In genomic region chrX:102187023-102187699, GRCm38 (mm10) we compare ENCODE assay signal across 8 mouse cellular contexts. TPM values are rescaled to one million over a fixed set of nuclear protein-coding genes. Genes with fewer than 3 reads are reported as not detected.
DNase-seq lines count a peak whose midpoint lies in the region; ATAC-seq lines count a peak whose summit lies in the region.

No protein-coding gene starts in this region.

- H3K4me2 ChIP-seq in neural tube, embryonic 11.5 days (ENCODE audit: low read depth): peak overlapping the region; percentile 61
- peak overlapping the region; percentile 50 for H3K4me2 ChIP-seq in forebrain, embryonic 15.5 days (replicated peaks)
- H3K4me2 ChIP-seq in liver, embryonic 15.5 days: peak overlapping the region; percentile 68

- peaks cover 2% of the 10 kb centered on the region; the same call in 1 of the 2 replicates for H3K36me3 ChIP-seq in neural tube, embryonic 11.5 days (ENCODE audit: control insufficient read depth, insufficient read depth, low read length)
- peaks cover 10% of the 10 kb centered on the region; the same call in 1 of the 2 replicates for H3K36me3 ChIP-seq in forebrain, embryonic 15.5 days
- H3K36me3 ChIP-seq in liver, embryonic 15.5 days (replicated peaks): peaks cover 37% of the 10 kb centered on the region

- no peak for DNase-seq in neural tube, embryonic 11.5 days (ENCODE audit: low spot score)
- no peak for DNase-seq in neural tube, embryonic 10.5 days (ENCODE audit: extremely low spot score, low spot score)
- no peak for DNase-seq in yolk sac, embryonic 10.5 days (ENCODE audit: low spot score)
- DNase-seq in cerebellum, postnatal 14 days: no peak
- no peak for DNase-seq in kidney, adult 11 months

- H3K4me1 ChIP-seq in neural tube, embryonic 11.5 days (ENCODE audit: control insufficient read depth, insufficient read depth, low read length): no peaks in the 10 kb centered on the region
- peaks cover 21% of the 10 kb centered on the region for H3K4me1 ChIP-seq in forebrain, embryonic 15.5 days
- H3K4me1 ChIP-seq in liver, embryonic 15.5 days (replicated peaks): peaks cover 13% of the 10 kb centered on the region

- H3K27me3 ChIP-seq in neural tube, embryonic 11.5 days (ENCODE audit: control insufficient read depth, insufficient read depth, low read length): no peaks in the 10 kb centered on the region
- no peaks in the 10 kb centered on the region for H3K27me3 ChIP-seq in forebrain, embryonic 15.5 days
- no peaks in the 10 kb centered on the region for H3K27me3 ChIP-seq in liver, embryonic 15.5 days

- 47% methylated on average over 11 of the region's 11 CpGs for WGBS in neural tube, embryonic 11.5 days
- 42% methylated on average over 11 of the region's 11 CpGs for WGBS in forebrain, embryonic 15.5 days
- 29% methylated on average over 11 of the region's 11 CpGs for WGBS in liver, embryonic 15.5 days (ENCODE audit: insufficient replicate concordance)

- H3K9me3 ChIP-seq in neural tube, embryonic 11.5 days (ENCODE audit: control insufficient read depth, low read length): no peaks in the 10 kb centered on the region
- no peaks in the 10 kb centered on the region for H3K9me3 ChIP-seq in forebrain, embryonic 15.5 days
- no peaks in the 10 kb centered on the region for H3K9me3 ChIP-seq in liver, embryonic 15.5 days (replicated peaks)

- no peak for ATAC-seq in neural tube, embryonic 11.5 days (ENCODE audit: insufficient read depth, low FRiP score, low TSS enrichment)
- no peak for ATAC-seq in forebrain, embryonic 15.5 days (replicated peaks)
- no peak for ATAC-seq in liver, embryonic 15.5 days (ENCODE audit: insufficient read depth)
- ATAC-seq in cerebellum, adult (ENCODE audit: insufficient number of reproducible peaks, low FRiP score, low TSS enrichment): no peak

- 0 out of 2 replicates have a peak overlapping the region, but pooled peaks have one; percentile 5 for H3K9ac ChIP-seq in neural tube, embryonic 11.5 days (ENCODE audit: low read length)
- H3K9ac ChIP-seq in forebrain, embryonic 15.5 days (replicated peaks): peak overlapping the region; percentile 24
- peak overlapping the region; percentile 30 for H3K9ac ChIP-seq in liver, embryonic 15.5 days

- peak overlapping the region; percentile 57 for H3K4me3 ChIP-seq in neural tube, embryonic 11.5 days (ENCODE audit: low read depth, low read length)
- peak overlapping the region; percentile 54 for H3K4me3 ChIP-seq in forebrain, embryonic 15.5 days
- peak overlapping the region; percentile 64 for H3K4me3 ChIP-seq in liver, embryonic 15.5 days (replicated peaks)

- H3K27ac ChIP-seq in neural tube, embryonic 11.5 days (ENCODE audit: low read depth, low read length): no peak overlapping the region
- H3K27ac ChIP-seq in forebrain, embryonic 15.5 days (replicated peaks): no peak overlapping the region
- H3K27ac ChIP-seq in liver, embryonic 15.5 days (replicated peaks): 0 out of 2 replicates have a peak overlapping the region, but pooled peaks have one; percentile 29

RNA-seq across cellular contexts. Expression of gene Rps4x, which starts 2.0 kb away (rescaled TPM):
- polyA plus RNA-seq in neural tube, embryonic 11.5 days (2014; fragmentation: Nextera tagmentation; extraction: Ambion mirVana): 592 and 632 TPM in 2 replicates
- 464 and 469 TPM in 2 replicates for polyA plus RNA-seq in forebrain, embryonic 15.5 days (2015; fragmentation: Nextera tagmentation; extraction: Ambion mirVana)
- 379 and 405 TPM in 2 replicates for polyA plus RNA-seq in liver, embryonic 15.5 days (2015; fragmentation: Nextera tagmentation; extraction: Ambion mirVana)

RNA-seq across cellular contexts. Expression of gene Ercc6l, which starts 30.3 kb away (rescaled TPM):
- 18.1 and 19.0 TPM in 2 replicates for polyA plus RNA-seq in neural tube, embryonic 11.5 days (2014; fragmentation: Nextera tagmentation; extraction: Ambion mirVana)
- polyA plus RNA-seq in forebrain, embryonic 15.5 days (2015; fragmentation: Nextera tagmentation; extraction: Ambion mirVana): 4.5 and 4.8 TPM in 2 replicates
- polyA plus RNA-seq in liver, embryonic 15.5 days (2015; fragmentation: Nextera tagmentation; extraction: Ambion mirVana): 9.2 and 9.6 TPM in 2 replicates
